Mouse (Mus musculus) olfactory bulb, adult 2 months (tissue): ENCODE results near the gene Exo5.

Experiments used
- CTCF ChIP-seq: fragments of 200-500 bp; IDR thresholded peaks from 2 replicates; pipeline ENCODE4 v1.5.1; 2012; ENCODE audit warnings: low read depth, mild to moderate bottlenecking, low read length, moderate library complexity; ENCODE audit not compliant: insufficient read depth
- POLR2A ChIP-seq: fragments of 200-500 bp; IDR thresholded peaks from 2 replicates; pipeline ENCODE4 v1.6.1; 2012; ENCODE audit warnings: mild to moderate bottlenecking, low read depth, low read length, moderate library complexity; ENCODE audit not compliant: insufficient read depth

DNA sequence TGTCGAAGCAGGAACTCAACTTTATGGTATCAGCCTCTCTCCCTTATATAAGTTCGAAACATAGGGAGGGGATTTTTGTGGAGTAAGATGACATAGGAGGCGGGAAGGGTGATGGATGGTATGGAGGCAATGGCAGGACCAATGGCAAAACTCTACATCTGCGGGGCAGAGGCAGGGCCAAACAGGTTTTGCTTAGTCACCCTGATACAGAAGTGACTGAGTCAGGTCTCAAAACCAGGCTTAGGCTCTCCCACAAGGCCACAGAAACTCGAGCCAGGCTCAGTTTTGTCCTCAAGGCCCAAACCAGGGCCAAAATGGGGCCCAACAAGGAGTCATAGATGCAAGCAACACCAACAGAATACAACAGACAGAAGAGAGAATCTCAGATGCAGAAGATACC is 19.2 kb downstream of the Exo5 start:
- TF ChIP-seq POLR2A (no peak), CTCF (no peak)
